Mouse (Mus musculus): ENCODE results near the gene Trak1.

- no peak for TF ChIP-seq POLR2A (IDR thresholded peaks at IDR 0.05; ENCODE audit: extremely low read depth, insufficient read depth, low read length)
- TF ChIP-seq CTCF (IDR thresholded peaks at IDR 0.05; ENCODE audit: low read depth, low read length), result no peak
These were observed 63.1 kb downstream of the Trak1 start for GRCm38 (mm10) chr9:121360327-121360954.
